Mouse (Mus musculus) bone marrow, adult 2 months (tissue): ENCODE measurements around the gene C2cd2.

ENCODE experiments used
- CTCF ChIP-seq: fragments of 200-500 bp; IDR thresholded peaks from 2 replicates; pipeline ENCODE4 v1.5.1; 2011; ENCODE audit warnings: low read length, control low read depth; ENCODE audit not compliant: control insufficient read depth, insufficient read depth
- POLR2A ChIP-seq: fragments of 200-500 bp; IDR thresholded peaks from 2 replicates; pipeline ENCODE4 v1.6.1; 2011; ENCODE audit warnings: low read depth, mild to moderate bottlenecking, control low read depth, low read length, borderline replicate concordance; ENCODE audit not compliant: control insufficient read depth

DNA sequence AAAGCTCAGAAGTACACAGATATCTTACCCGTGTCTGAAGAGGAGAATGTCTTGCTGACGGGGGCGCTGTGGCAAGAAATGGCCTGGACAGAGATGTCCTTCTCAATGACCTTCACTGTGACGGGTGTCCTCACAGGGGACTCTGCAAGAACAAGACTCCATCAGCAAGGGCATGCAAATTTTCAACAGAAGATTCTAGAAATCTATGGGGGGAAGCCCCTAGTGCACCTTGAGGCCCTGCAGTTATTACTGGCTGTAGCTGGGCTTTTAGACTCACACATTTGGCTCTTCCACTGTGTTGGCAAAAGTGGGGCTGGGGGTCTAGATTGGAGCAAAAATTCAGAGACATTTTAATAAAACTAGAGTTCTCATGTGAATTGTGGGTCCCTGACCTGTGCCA, 87.3 kb downstream of the C2cd2 start:
- no peak for TF ChIP-seq POLR2A
- no peak for TF ChIP-seq CTCF
